Mouse (Mus musculus) spleen, postnatal 14 days (tissue): ENCODE data around the gene Ino80b.

Experiments used
- DNase-seq, 2 experiments: peaks; one replicate each; pipeline ENCODE4 v3.0.0; 2021 to 2022; ENCODE audit warnings: low spot score in 2 of 2

Ino80b gene

DNA sequence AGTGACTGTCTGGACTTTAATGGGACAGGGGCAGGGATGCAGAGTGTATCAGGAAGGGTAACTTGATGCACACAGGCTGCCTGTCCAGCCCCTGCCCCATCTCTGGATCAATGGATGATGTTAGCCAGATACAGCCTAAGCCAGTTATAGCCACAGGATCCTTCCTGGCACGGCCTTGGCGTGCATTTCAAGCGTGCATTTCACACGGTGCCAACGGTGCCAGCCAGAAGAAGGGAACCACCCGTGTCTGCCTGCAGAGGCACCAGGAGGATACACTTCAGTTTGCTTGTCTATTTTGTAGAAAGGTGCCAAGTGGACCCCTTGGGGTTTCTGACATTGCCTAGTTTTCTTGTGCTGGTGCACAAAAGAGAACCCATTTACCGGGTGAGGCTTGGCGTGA, 14.8 kb upstream of the Ino80b start:
- DNase-seq, result no peak

DNA sequence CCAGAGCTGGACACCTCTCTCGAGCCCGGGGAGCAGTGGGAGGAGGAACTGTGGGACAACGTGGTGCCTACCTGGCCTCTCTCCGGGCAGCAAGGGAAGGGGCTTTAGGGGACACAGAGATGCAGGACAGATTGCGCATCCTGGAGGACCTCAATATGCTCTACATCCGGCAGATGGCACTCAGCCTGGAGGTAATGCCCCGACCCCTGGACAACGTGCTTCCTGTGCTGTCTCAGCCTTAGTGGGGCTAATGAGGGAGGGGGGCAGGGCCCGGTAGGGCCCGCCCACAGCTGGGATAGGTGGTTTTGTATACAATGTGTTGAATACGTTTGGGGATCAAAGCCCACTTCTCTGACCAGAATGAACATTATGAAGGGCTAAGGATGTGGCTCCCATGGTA, 12.8 kb upstream of the Ino80b start:
- no peak for DNase-seq

DNA sequence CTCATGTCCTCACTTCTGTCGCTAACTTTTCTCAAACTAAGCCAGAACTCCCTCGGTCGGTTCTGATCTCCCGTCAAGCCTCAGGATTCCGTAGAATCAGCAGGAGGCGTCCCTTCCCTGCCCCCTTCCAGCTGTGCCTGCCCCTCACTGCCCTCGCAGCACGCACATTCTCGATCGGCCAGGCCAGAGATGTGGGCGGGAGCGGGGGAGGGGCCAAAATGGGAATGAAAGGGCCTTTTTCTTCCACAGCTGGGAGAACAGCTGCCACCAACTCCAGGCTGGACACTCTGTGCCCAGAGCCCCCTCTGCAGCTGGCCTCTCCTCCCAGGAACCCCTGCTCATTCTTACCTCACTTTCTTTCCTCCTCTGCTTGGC, 12.3 kb upstream of the Ino80b start:
- no peak for DNase-seq

DNA sequence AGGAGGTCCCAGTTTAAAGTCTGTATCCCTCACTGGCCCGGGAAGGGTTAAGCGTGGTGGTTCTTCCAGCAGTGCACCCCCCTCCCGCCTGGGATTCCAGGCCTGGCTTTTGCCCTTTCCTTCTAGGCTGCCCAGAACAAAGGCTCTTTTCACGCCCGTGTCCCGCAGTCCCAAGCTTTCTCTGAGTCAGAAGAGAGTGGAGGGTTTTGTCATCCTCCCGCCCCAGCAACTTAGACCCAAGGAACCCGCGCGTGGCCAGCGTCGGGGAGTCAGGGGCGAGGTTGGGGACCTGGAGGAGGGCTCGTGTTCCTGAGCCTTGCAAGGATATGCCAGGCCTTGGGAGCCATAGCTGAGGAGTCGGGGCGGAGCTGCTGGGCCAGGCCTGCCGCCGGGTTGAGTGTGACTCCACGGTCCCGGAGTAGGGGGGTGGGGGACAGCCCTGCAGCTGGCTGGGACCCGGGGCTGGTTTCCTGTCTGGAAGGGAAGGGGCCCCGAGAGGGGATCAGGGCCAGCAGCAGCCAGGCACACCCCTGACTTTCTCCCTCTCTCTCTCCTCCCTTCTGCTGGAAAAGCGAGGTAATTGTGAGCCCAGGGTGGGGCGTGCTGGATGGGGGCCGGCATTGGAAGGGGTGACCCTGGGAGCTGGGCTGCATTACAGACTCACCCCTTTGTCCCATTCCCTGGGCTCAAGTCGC, 11.8 kb upstream of the Ino80b start:
- no peak for DNase-seq

DNA sequence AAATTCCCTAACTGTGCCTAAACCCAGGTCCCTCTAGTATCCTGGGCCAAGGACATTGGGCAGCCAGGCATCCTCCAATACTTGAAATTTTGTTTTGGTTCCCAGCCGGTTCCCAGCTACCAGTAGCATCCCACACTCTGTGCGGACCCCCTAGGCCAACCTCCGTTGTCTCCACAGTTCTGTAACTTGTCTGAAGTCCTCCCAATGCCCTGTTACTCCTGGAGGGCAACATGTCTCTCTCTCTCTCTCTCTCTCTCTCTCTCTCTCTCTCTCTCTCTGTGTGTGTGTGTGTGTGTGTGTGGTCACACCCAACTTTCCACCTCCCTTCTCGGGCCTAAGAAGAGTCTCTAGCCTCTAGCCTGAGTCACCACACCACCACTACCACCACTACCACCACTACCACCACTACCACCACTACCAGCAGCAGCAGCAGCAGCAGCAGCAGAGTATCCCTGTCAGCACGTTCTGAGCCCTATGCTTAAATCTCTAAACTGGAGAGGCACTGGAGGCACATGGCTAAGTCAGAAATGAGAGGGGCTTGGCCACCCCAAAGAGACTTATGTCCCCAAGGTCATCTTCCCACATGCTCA, 11.2 kb upstream of the Ino80b start:
- DNase-seq, result no peak

DNA sequence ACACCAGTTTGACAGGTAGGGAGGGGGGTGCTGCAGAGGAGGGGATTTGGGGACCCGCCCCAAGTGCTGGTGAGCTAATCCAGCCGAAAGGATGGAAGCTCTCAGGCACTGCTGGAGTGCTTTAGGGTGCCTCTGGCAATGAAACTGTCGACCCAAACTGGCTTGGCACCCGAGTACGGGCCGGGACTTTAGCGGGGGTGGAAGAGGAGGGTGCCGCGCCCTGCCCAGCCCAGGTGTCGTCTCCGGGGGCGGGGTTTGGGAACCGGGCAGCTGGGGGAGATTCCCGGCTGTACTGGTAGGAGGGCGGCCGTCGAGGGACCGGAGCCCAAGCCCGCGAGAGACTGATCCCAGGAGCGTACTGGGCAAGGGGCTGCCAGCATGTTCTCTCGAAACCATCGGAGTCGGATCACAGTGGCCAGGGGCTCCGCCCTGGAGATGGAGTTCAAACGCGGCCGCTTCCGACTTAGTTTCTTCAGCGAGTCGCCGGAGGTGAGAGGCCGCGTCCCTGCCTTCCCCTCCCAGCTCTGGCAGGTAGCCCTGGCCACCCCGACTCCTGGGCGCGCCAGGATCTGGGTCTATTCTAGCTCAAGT, 10.4 kb upstream of the Ino80b start:
- DNase-seq, result no peak

DNA sequence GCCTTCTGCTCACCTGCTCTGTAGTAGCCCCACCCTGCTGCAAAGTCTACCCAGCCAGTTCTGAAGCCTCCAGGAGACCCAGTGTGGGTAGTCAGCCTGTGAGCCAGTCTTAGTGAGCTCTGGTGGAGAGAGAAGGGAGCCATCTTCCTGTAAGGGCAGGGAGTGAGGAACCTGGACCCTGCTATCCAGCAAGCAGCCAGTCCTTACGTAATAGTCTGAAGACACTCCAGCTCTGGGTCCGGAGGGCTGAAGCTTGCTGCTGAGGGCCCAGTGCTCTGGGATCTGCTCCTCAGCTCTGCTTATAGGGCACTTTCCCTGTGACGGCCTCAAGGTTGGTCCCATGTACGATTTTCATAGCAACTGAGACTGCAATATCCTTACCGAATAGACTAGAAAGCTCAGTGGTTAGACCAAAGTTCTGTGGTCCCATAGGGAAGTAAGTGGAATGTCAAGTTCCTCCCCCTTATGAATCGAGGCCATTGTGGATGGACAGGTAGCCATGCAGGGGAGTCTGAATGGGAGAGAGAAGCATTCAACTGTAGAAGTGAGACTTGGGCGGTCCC, 9.8 kb upstream of the Ino80b start, which contains the start of gene Rtkn:
Rtkn (plus strand) TSS at position 513 of the 563 bp plus-strand sequence.
- no peak for DNase-seq

DNA sequence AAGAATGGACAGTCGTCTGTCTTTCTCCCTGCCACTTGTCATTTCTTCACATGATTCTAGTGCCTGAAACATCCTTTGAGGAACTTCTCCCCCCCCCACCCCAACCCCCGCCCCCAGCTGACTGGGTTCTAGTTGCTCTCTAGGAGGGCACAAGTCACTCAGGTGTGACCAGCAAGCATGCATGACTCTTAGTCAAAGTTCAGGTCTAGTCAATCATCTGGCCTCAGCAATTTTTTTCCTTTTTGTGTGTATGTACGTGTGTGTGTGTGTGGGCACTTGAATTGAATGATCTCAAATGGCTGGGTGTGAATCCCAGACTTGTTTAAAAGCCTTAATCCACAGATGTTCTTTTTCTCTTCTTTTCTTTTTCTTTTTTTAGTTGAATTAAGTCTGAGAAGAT, 9.0 kb upstream of the Ino80b start:
- DNase-seq, result no peak

DNA sequence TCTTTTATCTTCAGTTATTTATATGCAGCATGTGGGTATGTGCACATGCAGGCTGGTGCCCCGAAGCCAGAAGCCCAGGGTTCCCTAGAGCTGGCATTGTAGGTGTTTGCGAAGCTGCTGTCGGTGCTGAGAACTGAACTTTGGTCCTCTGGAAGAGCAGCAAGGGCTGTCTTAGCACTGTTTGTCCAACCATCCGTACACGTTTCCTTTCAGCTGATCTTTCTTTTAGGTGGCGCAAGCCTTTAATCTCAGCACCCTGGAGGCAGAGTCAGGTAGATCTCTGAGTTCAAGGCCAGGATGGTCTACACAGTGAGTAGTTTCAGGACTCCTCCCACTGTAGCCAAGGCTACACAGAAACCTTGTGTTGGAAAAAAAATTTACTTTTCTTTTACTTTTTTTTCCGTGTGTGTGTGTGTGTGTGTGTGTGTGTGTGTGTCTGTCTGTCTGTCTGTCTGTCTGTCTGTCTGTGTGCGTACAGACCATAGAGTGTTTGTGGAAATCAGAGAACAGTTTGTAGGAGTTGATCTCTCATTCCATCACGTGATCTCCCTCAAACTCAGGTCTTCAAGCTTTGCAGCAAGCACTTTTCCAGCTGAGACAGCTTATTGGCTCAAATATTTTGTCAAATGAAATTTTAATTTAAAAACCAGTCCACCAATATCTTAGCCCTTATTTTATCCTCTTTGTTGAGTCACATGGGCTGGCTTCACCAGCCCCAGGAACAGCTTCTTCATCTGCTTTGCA, 7.1 kb upstream of the Ino80b start:
- DNase-seq, result no peak

DNA sequence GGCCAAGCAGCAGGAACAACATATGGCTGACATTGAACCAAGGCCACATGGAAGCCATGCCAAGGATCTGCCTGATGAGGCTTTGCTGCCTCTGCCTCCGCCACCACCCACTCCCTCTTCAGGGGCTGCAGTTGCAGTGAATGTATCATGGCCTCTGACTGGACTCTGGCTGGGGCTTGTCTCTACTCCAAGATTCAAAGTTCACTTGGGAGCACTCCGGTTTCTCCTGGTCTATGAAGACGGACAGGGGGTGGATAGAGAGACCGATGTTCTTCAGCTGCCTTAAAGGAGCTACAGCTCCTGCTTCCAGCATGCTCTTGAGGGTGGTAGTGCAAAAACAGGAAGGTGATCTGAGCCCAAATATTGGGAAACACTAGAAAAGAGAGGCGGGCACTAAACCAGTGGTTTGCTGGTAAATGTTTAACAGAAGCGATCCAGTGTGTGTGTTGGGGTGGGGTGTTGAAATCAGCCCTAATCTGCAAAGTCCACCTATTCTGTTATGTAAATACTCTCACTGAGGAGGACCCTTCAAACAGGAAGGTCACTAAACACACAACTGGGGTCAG, 6.3 kb upstream of the Ino80b start:
- no peak for DNase-seq

DNA sequence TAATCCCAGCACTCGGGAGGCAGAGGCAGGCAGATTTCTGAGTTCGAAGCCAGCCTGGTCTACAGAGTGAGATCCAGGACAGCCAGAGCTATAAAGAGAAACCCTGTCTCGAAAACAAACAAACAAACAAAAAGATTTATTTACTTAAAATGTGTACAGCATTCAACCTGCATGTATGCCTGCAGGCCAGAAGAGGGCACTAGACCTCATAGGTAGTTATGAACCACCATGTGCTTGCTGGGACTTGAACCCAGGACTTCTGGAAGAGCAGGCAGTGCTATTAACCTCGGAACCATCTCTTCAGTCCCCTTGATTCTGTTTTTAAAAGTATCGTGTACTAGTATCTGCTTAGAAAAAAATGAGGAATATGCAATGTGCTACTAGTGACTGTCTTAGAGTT, 2.2 kb upstream of the Ino80b start:
- no peak for DNase-seq

DNA sequence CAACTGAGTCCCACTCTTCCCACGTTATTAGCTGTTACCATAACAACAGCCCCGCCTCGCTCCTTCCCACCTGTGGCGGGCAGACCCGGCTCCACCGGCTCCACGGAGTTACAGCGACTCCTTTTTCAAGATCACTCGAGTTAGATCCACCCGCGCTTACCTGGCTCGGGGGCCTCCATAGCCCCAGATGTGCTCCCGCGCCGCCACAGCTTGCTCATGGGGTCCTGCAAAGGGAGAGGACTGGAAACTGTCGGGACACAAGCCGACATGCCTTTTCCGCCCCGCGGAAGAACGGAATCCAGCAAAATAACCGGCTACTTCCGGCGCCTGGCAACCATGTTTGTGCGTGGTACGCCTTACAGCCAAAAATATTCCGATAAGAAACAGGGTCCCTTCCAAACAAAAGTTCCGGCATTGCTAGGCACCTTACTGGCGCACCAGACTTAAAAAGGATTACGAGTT, 349 bp downstream of the Ino80b start:
- peak; percentile 76 to 87 for DNase-seq

DNA sequence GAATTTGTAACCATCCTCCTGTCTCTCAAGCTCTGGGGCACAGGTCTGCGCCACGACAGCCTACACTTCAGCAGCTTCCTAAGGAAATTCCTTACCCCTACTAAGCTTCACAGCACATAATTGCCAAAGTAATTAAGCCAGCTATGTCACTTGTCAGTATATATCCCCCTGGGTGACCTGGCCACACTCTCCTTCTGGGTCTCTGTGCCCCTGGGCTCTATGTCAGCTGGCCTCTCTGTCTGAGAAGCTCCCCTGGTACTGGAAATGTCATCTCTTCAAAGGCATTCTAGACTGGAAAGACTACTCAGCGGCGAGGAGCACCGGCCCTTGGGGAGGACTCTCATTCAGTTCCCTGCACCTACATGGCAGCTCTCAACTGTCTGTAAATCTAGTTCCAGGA, 2.3 kb downstream of the Ino80b start:
- DNase-seq, result no peak

DNA sequence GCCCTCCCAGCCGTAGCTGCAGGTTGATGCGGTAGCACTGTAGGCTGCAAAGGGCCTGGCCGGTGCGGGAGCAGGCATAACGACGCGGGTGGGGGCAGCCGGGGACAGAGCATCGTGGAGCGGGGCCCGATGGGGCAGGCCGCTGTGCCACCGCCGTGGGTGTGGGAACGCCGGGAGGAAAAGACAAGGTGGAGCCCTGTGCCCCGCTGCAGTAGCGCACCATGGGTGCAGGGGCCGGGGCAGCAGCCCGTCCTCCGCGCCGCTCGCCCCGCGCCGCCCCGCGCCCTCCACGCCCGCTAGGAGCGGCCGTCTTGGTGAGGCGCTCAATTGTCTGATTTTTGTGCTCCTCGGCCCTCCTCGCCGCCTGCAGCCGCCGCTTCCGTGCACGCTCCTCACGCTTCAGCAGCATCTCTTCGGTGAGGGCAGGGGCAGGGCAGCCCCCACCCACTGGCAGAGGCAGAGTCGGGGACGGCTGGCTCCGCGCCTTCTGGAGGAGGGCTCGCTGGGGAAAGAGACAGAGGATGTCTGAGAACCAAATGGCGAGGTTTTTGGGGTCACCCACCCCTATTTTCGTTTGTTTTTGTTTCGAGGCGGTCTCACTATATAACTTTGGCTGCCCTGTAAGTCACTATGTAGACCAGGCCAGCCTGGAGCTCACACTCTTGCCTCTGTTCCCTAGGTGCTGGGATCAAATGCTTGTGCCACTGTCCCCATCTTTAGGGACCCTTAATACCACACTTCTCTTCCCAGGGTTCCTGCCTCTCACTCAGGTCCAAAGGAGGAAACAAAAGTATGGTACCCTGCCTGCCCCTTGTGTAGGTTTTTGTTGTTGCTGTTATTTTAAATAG, 3.1 kb downstream of the Ino80b start:
- peak in 1 of 2 experiments; percentile 44 for DNase-seq

DNA sequence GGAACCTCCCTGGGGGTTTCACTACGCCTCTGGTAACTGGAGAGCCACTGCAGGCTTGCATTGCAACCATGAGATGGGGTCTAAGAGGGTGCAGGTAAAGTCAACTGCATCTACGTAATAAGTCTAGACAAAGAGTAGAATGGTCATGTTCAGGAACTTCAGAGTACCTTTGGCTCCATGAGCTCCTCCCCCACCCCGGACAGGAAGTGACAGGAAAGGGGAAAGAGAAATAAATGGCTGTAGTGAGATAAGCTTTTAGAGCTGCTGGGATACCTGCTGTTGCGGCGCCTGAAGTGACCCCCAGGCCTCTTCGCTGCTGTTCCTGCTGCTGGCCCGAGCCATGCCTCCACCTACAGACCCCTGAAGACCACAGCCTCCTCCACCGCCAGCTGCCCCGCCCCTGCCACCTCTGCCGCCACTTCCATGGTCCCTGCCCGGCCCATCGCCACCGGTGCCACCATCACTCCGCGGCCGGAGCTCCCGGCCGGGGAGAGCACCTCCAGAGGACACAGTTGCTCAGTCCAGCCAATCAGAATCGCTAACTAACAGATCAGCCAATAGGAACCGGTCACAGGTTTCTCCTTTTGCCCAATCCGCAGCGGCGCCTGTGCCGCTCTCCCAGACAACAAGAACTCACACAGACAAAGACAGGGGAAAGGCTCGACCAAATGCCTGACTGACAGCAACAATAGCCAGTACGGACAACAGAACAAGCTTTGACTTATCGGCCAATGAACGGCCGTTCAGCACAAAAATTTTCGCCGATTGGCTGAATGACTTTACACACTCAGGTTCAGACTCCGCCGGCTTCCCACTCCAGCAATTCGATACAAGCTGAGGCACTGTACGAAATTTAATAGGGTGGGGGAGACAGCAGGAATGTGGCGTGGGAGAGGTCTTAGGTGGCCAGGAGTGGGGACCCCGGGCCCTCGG, 4.0 kb downstream of the Ino80b start, which contains the start of gene Wbp1:
Wbp1 (minus strand) TSS at position 630 of the 933 bp plus-strand sequence.
- peak; percentile 80 to 82 for DNase-seq

DNA sequence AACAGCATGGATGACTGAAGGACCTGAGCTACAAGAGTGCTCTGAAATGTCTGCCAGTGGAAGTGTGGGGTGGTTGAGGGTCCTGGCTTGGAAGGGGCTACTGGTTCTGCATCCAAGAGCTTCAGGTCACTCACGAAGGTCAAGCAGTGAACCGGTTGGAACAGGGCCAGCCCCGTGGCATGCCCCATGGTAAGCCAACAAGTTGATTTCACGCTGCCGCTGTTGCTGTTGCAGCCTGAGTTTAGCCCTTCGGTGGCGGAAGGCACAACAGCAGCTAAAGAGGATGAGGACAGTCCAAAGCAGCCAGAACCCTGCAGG, 5.5 kb downstream of the Ino80b start:
- DNase-seq, result no peak

DNA sequence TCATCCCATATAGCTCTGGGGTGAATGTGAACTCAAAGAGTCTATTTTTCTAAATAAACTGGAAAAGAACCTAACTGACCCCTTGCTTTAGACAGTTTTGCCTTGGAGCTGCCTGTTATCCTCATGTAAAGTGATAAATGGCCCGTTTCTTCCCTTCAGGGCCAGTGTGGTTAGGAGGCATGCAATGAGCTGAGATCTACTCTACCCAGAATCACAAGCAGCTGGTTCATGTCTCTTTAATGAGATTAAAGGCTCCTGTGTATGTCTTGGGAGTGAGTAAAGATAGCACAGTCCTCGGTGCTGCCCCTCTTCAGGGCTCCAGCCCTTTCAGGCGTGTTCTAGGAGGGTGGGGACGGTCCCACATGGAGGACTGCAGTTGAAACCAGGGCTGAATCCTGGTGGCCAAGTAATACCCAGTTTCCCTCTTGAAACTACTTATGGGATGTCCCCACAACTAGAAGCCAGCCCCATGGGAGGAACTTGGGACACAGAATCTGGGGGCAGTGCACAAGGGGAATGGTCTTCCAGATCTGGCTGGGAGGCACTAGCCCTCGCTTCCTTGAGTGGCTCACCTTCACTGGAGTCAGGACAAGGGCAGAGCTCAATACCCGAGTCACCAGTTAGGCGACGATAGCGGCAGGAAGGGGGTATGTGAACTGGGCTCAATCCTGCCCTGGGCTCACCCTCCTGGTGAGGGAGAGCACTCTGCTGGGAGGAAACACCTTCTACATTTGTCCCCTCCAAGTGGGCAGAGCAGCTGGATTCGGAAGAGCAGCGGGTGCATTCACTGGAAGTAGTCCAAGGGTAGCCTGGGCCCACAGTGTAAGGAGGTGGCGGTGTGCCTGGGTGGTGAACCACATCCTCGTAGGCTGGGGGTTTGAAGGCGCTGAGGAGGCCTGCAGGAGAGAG, 6.2 kb downstream of the Ino80b start:
- no peak for DNase-seq

DNA sequence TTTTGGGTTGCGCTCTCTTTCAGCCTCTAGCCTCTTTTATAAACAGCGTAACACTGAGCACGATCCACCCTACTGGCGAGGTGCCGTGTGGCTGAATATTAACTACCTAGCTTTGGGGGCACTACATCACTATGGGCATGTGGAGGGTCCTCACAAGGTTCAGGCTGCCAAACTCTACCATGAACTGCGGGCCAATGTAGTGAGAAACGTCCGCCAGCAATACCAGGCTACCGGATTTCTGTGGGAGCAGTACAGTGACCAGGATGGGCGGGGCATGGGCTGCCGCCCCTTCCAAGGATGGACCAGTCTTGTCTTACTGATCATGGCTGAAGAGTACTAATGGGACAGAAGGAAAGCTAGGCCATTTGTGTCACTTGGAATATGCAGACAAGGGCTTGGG, 6.9 kb downstream of the Ino80b start:
- DNase-seq, result no peak

DNA sequence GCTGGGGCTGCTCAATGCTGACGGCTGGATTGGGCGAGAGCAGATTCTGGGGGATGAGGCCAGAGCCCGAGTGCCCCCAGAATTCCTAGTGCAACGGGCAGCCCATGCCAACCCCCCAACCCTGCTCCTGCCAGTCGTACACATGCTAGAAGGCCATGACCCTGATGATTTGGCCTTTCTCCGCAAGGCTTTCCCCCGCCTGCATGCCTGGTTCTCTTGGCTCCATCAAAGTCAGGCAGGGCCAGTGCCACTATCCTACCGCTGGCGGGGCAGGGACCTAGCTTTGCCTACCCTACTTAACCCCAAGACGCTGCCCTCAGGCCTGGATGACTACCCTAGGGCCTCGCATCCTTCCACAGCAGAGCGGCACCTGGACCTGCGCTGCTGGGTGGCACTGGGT, 7.6 kb downstream of the Ino80b start:
- no peak for DNase-seq
